Comparison of ENCODE assay signal across 7 mouse cellular contexts in genomic region chr11:59664818-59665217, GRCm38 (mm10). TPM values are rescaled to one million over a fixed set of nuclear protein-coding genes. Genes with fewer than 3 reads are reported as not detected.
A peak's percentile ranks its signal among the peaks of the same experiment; 100 is the strongest.
DNase-seq lines count a peak whose midpoint lies in the region; ATAC-seq and TF ChIP-seq lines count a peak whose summit lies in the region.

No protein-coding gene starts in this region.

- H3K27me3 ChIP-seq in intestine, postnatal 0 days (replicated peaks; ENCODE audit: control insufficient read depth, insufficient read depth, low read length), result no peaks in the 10 kb centered on the region
- H3K27me3 ChIP-seq in limb, embryonic 11.5 days (ENCODE audit: control insufficient read depth, insufficient read depth, low read length), result no peaks in the 10 kb centered on the region
- H3K27me3 ChIP-seq in midbrain, embryonic 16.5 days (ENCODE audit: control insufficient read depth, insufficient read depth, low read depth, low read length), result no peaks in the 10 kb centered on the region

- TF ChIP-seq CTCF in intestine, postnatal 0 days (IDR thresholded peaks at IDR 0.05; ENCODE audit: low read depth), result no peak

- H3K36me3 ChIP-seq in intestine, postnatal 0 days (ENCODE audit: control insufficient read depth, insufficient read depth), result no peaks in the 10 kb centered on the region
- H3K36me3 ChIP-seq in limb, embryonic 11.5 days (ENCODE audit: control insufficient read depth, insufficient read depth, low read length), result no peaks in the 10 kb centered on the region
- no peaks in the 10 kb centered on the region for H3K36me3 ChIP-seq in midbrain, embryonic 16.5 days (ENCODE audit: control insufficient read depth, insufficient read depth, low read length)

- H3K9me3 ChIP-seq in intestine, postnatal 0 days (ENCODE audit: control insufficient read depth), result no peaks in the 10 kb centered on the region
- H3K9me3 ChIP-seq in limb, embryonic 11.5 days (ENCODE audit: control insufficient read depth, low read length), result no peaks in the 10 kb centered on the region
- no peaks in the 10 kb centered on the region for H3K9me3 ChIP-seq in midbrain, embryonic 16.5 days (replicated peaks; ENCODE audit: control insufficient read depth, low read length, poor library complexity, severe bottlenecking)

- WGBS in intestine, postnatal 0 days, result 39% methylated on average over 3 of the region's 3 CpGs
- whole genome bisulfite sequencing in limb, embryonic 11.5 days, result 13% methylated on average over 3 of the region's 3 CpGs
- 43% methylated on average over 3 of the region's 3 CpGs for WGBS in midbrain, embryonic 16.5 days

- H3K27ac ChIP-seq in intestine, postnatal 0 days (ENCODE audit: low read depth, low read length), result peak overlapping the region; percentile 54; the same call in 1 of the 2 replicates
- no peak overlapping the region for H3K27ac ChIP-seq in limb, embryonic 11.5 days (replicated peaks; ENCODE audit: low read depth, low read length)
- H3K27ac ChIP-seq in midbrain, embryonic 16.5 days (ENCODE audit: low read length), result no peak overlapping the region

- H3K4me2 ChIP-seq in intestine, postnatal 0 days (replicated peaks; ENCODE audit: low read depth), result peak overlapping the region; percentile 84; the same call in 1 of the 2 replicates
- peak overlapping the region; percentile 3; the same call in 1 of the 2 replicates for H3K4me2 ChIP-seq in limb, embryonic 11.5 days (ENCODE audit: low read depth, severe bottlenecking)
- peak overlapping the region; percentile 75 for H3K4me2 ChIP-seq in midbrain, embryonic 16.5 days (ENCODE audit: low read length)

- no peak for ATAC-seq in intestine, postnatal 0 days
- ATAC-seq in limb, embryonic 11.5 days (ENCODE audit: insufficient number of reproducible peaks, low FRiP score, low TSS enrichment, low read depth), result no peak
- no peak for ATAC-seq in midbrain, embryonic 16.5 days

- H3K4me1 ChIP-seq in intestine, postnatal 0 days (replicated peaks; ENCODE audit: control insufficient read depth, insufficient read depth, low read length), result peaks cover 5% of the 10 kb centered on the region
- H3K4me1 ChIP-seq in limb, embryonic 11.5 days (ENCODE audit: control insufficient read depth, insufficient read depth, low read length), result peaks cover 27% of the 10 kb centered on the region
- peaks cover 50% of the 10 kb centered on the region for H3K4me1 ChIP-seq in midbrain, embryonic 16.5 days (ENCODE audit: control insufficient read depth, insufficient read depth, low read length)

- H3K9ac ChIP-seq in intestine, postnatal 0 days (ENCODE audit: low read depth, low read length), result no peak overlapping the region
- no peak overlapping the region; the same call in 1 of the 2 replicates for H3K9ac ChIP-seq in limb, embryonic 11.5 days (ENCODE audit: low read length)
- peak overlapping the region; percentile 53 for H3K9ac ChIP-seq in midbrain, embryonic 16.5 days (ENCODE audit: low read depth, low read length)

- H3K4me3 ChIP-seq in intestine, postnatal 0 days (ENCODE audit: low read depth, low read length), result no peak overlapping the region
- no peak overlapping the region for H3K4me3 ChIP-seq in limb, embryonic 11.5 days (ENCODE audit: low read depth, low read length)
- H3K4me3 ChIP-seq in midbrain, embryonic 16.5 days (ENCODE audit: low read depth, low read length), result peak overlapping the region; percentile 5; the same call in 1 of the 2 replicates

- DNase-seq in adrenal gland, postnatal 14 days, result peak; percentile 69
- DNase-seq in cerebellum, postnatal 36 days, result peak; percentile 57 to 64
- DNase-seq in heart, adult 18-20 months, result peak; percentile 80 to 90
- no peak for DNase-seq in limb, embryonic 11.5 days (ENCODE audit: low spot score)
- no peak for DNase-seq in c-Kit-positive CD71-positive TER-119-positive erythroid progenitor cells, embryonic 14.5 days (ENCODE audit: low spot score)

RNA-seq across cellular contexts. Expression of gene Mprip, which starts 3.7 kb away (rescaled TPM):
- 226 TPM in 2 replicates for total RNA-seq in adrenal gland, postnatal 14 days (2021)
- 100 to 1,000 TPM; 123 to 131 TPM for total RNA-seq in heart, adult 18-20 months (2021)
- polyA plus RNA-seq in intestine, postnatal 0 days (2015; fragmentation: Nextera tagmentation; extraction: Ambion mirVana), result 27.8 and 32.6 TPM in 2 replicates
- 71.1 and 78.9 TPM in 2 replicates for polyA plus RNA-seq in limb, embryonic 11.5 days (2014; fragmentation: Nextera tagmentation; extraction: Ambion mirVana)
- polyA plus RNA-seq in midbrain, embryonic 16.5 days (2015; fragmentation: Nextera tagmentation; extraction: Ambion mirVana), result 35.8 and 39.2 TPM in 2 replicates

Comparison
In these comparisons a context has a peak if more than half of its experiments do, and no peak if none do; other contexts are left out.
1. DNase-seq: peak in adrenal gland, postnatal 14 days (single experiment), cerebellum, postnatal 36 days (2 of 2) and heart, adult 18-20 months (2 of 2); none in limb, embryonic 11.5 days (single experiment) and c-Kit-positive CD71-positive TER-119-positive erythroid progenitor cells, embryonic 14.5 days (single experiment).
2. H3K4me2 ChIP-seq: peak in every context shown above with its lines; median percentile 84 in intestine, postnatal 0 days; 75 in midbrain, embryonic 16.5 days; 3 in limb, embryonic 11.5 days.